Mouse (Mus musculus): ENCODE data around the gene Tm7sf2. TPM values are rescaled to one million over a fixed set of nuclear protein-coding genes. Genes with fewer than 3 reads are reported as not detected.
A peak's percentile ranks its signal among the peaks of the same experiment; 100 is the strongest.

Gene Tm7sf2
- polyA plus RNA-seq, 1 experiment from 2014 or later = 18.8 TPM

- DNase-seq (ENCODE audit: low spot score) = no peak
- Histone ChIP-seq H3K27me3 (ENCODE audit: insufficient read depth, poor library complexity, severe bottlenecking) (no peaks in the 10 kb centered on the region), H3K4me3 (peak overlapping the region; percentile 82), H3K27ac (peak overlapping the region; percentile 96), H3K9me3 (no peaks in the 10 kb centered on the region), H3K36me3 (peaks cover 15% of the 10 kb centered on the region), H3K4me1 (peaks cover 46% of the 10 kb centered on the region)
- WGBS = 76% methylated on average over 5 of the region's 5 CpGs
These were observed 5.8 kb downstream of the Tm7sf2 start for GRCm38 (mm10) chr19:6062418-6062817.

- peaks cover 42% of the 10 kb centered on the region for H3K4me1 ChIP-seq
- 2% methylated on average over 44 of the region's 44 CpGs for WGBS
These were observed 6.4 kb downstream of the Tm7sf2 start for GRCm38 (mm10) chr19:6061641-6062302.

GRCm38 (mm10) chr19:6061021-6061533 is 7.1 kb downstream of the Tm7sf2 start, which contains the start of gene Znhit2:
Gene Znhit2, plus strand, starts transcription at chr19:6061192.
- DNase-seq (ENCODE audit: low spot score) = peak; percentile 97
- WGBS = under 1% methylated on average over 58 of the region's 58 CpGs

More at GRCm38 (mm10) chr19:6061641-6062302, 6.4 kb downstream of the Tm7sf2 start:
- DNase-seq (ENCODE audit: low spot score) = peak; percentile 83
- H3K27ac ChIP-seq = peak overlapping the region; percentile 96
- H3K27me3 ChIP-seq (ENCODE audit: insufficient read depth, poor library complexity, severe bottlenecking) = no peaks in the 10 kb centered on the region
- H3K4me3 ChIP-seq = peak overlapping the region; percentile 82
- H3K36me3 ChIP-seq = peaks cover 15% of the 10 kb centered on the region
- H3K9me3 ChIP-seq = no peaks in the 10 kb centered on the region

DNA sequence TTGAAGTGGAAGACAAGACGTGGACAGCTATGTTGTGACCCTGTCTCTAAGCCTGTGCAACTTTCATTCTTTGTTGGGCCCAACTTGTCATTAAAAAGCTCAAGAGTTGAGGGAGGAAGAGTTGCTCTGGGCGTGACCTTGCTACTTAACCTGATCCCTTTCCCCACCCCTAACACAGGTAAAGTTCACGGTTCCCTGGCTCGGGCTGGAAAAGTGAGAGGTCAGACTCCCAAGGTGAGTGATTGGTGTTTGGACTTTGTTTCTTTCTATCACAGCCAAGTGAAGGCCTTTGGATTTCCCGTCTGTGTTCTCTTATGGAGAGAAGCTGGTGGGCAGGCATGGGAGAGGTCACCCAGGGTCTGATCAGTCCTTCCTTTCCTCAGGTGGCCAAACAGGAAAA is 9.2 kb downstream of the Tm7sf2 start:
- no peak for DNase-seq (ENCODE audit: low spot score)
- WGBS = 83% methylated on average over 5 of the region's 5 CpGs

More at GRCm38 (mm10) chr19:6061021-6061533, 7.1 kb downstream of the Tm7sf2 start, which contains the start of gene Znhit2:
- Histone ChIP-seq H3K36me3 (peaks cover 17% of the 10 kb centered on the region), H3K27ac (peak within 1 kb of the TSS; percentile 96), H3K9me3 (no peaks in the 10 kb centered on the region), H3K4me3 (peak within 1 kb of the TSS; percentile 82), H3K4me1 (peaks cover 42% of the 10 kb centered on the region), H3K27me3 (ENCODE audit: insufficient read depth, poor library complexity, severe bottlenecking) (no peaks in the 10 kb centered on the region)

DNA sequence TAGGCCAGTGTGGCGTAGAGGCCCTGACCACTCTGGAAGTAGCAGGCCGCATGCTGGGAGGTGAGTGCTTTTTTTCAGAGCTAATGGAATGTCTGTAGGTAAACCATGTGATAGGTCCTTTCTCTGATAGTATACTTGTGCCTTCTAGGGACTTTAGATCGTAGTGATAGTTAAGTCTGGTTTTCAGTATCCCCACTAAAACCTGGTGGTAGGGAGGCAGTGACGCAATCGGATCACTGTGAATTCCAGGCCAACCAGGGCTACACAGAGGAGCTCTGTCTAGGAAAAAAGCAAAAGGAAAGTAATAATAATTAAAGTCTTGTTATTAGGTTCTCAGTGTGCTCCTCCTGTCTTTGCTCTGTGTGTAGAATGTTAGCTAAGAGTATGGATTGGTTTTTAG is 9.7 kb downstream of the Tm7sf2 start:
- Histone ChIP-seq H3K27ac (peak overlapping the region; percentile 96), H3K4me1 (peaks cover 40% of the 10 kb centered on the region), H3K9me3 (no peaks in the 10 kb centered on the region), H3K27me3 (ENCODE audit: insufficient read depth, poor library complexity, severe bottlenecking) (no peaks in the 10 kb centered on the region), H3K4me3 (peak overlapping the region; percentile 91), H3K36me3 (peaks cover 43% of the 10 kb centered on the region)
- 28% methylated on average over 5 of the region's 5 CpGs for WGBS
- no peak for DNase-seq (ENCODE audit: low spot score)

More for the DNA sequence above, 9.2 kb downstream of the Tm7sf2 start:
- H3K27ac ChIP-seq = no peak overlapping the region
- peaks cover 38% of the 10 kb centered on the region for H3K36me3 ChIP-seq
- H3K27me3 ChIP-seq (ENCODE audit: insufficient read depth, poor library complexity, severe bottlenecking) = no peaks in the 10 kb centered on the region
- peak overlapping the region; percentile 91 for H3K4me3 ChIP-seq
- no peaks in the 10 kb centered on the region for H3K9me3 ChIP-seq
- H3K4me1 ChIP-seq = peaks cover 42% of the 10 kb centered on the region

DNA sequence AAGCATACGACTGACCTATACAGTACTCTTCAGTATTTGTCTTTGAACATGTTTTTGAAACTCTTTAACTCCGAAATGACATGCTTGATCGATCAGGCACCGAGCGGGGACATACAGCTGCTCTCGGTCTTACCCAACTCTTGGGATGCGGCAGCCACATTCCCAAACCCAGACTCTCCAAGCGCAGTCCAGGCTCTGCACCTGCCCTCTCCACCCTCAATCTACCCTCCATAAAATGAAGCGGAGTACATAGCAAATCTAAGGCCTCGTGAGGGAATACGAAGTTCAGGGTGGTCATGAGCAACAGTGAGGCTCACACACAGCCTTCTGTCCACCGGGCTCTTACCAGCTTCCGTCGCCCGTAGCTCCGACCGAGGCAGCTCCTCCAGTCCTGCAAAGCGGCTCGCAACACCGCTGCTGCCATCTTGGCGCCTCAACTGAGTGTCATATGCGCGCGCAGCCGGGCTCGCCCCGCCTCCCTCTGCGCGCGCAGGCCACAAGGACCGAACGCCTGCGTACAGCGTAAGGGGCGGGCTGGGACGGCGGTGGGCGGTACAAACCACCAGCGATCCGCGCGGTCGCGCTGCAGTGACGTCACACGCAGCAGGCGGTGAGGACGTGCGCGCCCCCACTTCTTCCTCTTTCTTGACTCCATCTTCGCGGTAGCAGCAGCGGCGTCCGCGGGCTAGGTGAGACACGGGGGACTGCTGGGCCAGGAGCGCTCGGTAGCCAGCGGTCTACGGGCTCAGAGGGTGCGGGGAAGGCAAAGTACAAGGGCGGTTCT is 10.7 kb downstream of the Tm7sf2 start, which contains the start of the genes Mrpl49 and Fau:
Gene Mrpl49, minus strand, starts transcription at position 473 of the 784 bp plus-strand sequence.
Gene Fau, plus strand, starts transcription at position 532 of the 784 bp plus-strand sequence.
- WGBS = under 1% methylated on average over 63 of the region's 63 CpGs
- H3K9me3 ChIP-seq = no peaks in the 10 kb centered on the region
- DNase-seq (ENCODE audit: low spot score) = peak; percentile 99
- peaks cover 53% of the 10 kb centered on the region for H3K36me3 ChIP-seq
- peak within 1 kb of the TSS; percentile 96 for H3K27ac ChIP-seq
- H3K27me3 ChIP-seq (ENCODE audit: insufficient read depth, poor library complexity, severe bottlenecking) = no peaks in the 10 kb centered on the region
- H3K4me1 ChIP-seq = peaks cover 31% of the 10 kb centered on the region
- H3K4me3 ChIP-seq = peak within 1 kb of the TSS; percentile 91

- Histone ChIP-seq H3K27me3 (ENCODE audit: insufficient read depth, poor library complexity, severe bottlenecking) (no peaks in the 10 kb centered on the region), H3K9me3 (no peaks in the 10 kb centered on the region), H3K27ac (0 out of 2 replicates have a peak overlapping the region, but pooled peaks have one; percentile 96), H3K4me1 (peaks cover 23% of the 10 kb centered on the region), H3K36me3 (peaks cover 61% of the 10 kb centered on the region), H3K4me3 (peak overlapping the region; percentile 91)
- 66% methylated on average over 4 of the region's 4 CpGs for WGBS
- no peak for DNase-seq (ENCODE audit: low spot score)
These were observed 11.5 kb downstream of the Tm7sf2 start for GRCm38 (mm10) chr19:6056696-6057095.

DNA sequence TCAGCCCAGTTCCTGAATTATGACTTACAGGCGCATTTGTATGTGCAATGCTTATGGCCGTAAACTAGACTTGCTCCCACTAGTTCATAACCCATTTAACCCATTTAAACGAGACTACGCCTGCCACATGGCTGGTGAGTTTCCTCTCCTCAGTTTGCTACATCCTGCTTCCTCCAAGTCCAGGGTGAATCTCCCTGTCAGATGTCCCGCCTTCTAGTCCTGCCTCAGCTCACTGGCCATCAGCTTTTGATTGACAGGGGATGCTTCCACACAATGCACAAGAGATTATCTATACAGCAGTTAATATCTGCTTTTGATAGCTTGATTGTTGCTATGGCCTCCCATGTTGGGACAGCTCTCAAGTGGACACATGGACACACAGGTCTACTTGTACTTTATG is 13.9 kb downstream of the Tm7sf2 start:
- Histone ChIP-seq H3K4me3 (no peak overlapping the region), H3K27me3 (ENCODE audit: insufficient read depth, poor library complexity, severe bottlenecking) (no peaks in the 10 kb centered on the region), H3K9me3 (no peaks in the 10 kb centered on the region), H3K4me1 (peaks cover 17% of the 10 kb centered on the region), H3K36me3 (peaks cover 78% of the 10 kb centered on the region), H3K27ac (no peak overlapping the region)
- 88% methylated on average over 5 of the region's 5 CpGs for WGBS
- no peak for DNase-seq (ENCODE audit: low spot score)

- DNase-seq (ENCODE audit: low spot score) = no peak
- no peaks in the 10 kb centered on the region for H3K9me3 ChIP-seq
- no peak overlapping the region for H3K27ac ChIP-seq
- H3K4me3 ChIP-seq = no peak overlapping the region
- peaks cover 82% of the 10 kb centered on the region for H3K36me3 ChIP-seq
- WGBS = 89% methylated on average over 7 of the region's 7 CpGs
- H3K27me3 ChIP-seq (ENCODE audit: insufficient read depth, poor library complexity, severe bottlenecking) = no peaks in the 10 kb centered on the region
- peaks cover 24% of the 10 kb centered on the region for H3K4me1 ChIP-seq
These were observed 15.7 kb downstream of the Tm7sf2 start for GRCm38 (mm10) chr19:6052516-6052915.

- H3K27ac ChIP-seq = no peak overlapping the region
- 77% methylated on average over 11 of the region's 11 CpGs for WGBS
- no peak for DNase-seq (ENCODE audit: low spot score)
- H3K9me3 ChIP-seq = no peaks in the 10 kb centered on the region
- H3K4me3 ChIP-seq = peak overlapping the region; percentile 86; the same call in 1 of the 2 replicates
- no peaks in the 10 kb centered on the region for H3K27me3 ChIP-seq (ENCODE audit: insufficient read depth, poor library complexity, severe bottlenecking)
- H3K4me1 ChIP-seq = peaks cover 22% of the 10 kb centered on the region
- peaks cover 58% of the 10 kb centered on the region for H3K36me3 ChIP-seq
These were observed 19.3 kb downstream of the Tm7sf2 start for GRCm38 (mm10) chr19:6048681-6049410.

DNA sequence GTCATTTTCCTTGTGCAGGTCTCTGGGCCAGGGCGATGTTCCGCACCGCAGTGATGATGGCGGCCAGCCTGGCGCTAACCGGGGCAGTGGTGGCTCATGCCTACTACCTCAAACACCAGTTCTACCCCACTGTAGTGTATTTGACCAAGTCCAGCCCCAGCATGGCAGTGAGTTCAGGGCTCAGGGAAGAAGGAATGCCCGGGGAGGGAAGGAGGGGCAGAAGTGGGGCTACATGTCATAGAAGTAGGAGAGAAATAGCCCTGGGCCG is 20.3 kb downstream of the Tm7sf2 start:
- peaks cover 48% of the 10 kb centered on the region for H3K36me3 ChIP-seq

GRCm38 (mm10) chr19:6047154-6047898 is 20.8 kb downstream of the Tm7sf2 start:
- Histone ChIP-seq H3K27me3 (ENCODE audit: insufficient read depth, poor library complexity, severe bottlenecking) (no peaks in the 10 kb centered on the region), H3K4me1 (peaks cover 22% of the 10 kb centered on the region), H3K27ac (peak overlapping the region; percentile 94), H3K9me3 (no peaks in the 10 kb centered on the region), H3K36me3 (peaks cover 43% of the 10 kb centered on the region), H3K4me3 (peak overlapping the region; percentile 86)
- no peak for DNase-seq (ENCODE audit: low spot score)
- WGBS = 2% methylated on average over 43 of the region's 44 CpGs

More for the DNA sequence above, 20.3 kb downstream of the Tm7sf2 start:
- no peak for DNase-seq (ENCODE audit: low spot score)
- peaks cover 22% of the 10 kb centered on the region for H3K4me1 ChIP-seq
- peak overlapping the region; percentile 86 for H3K4me3 ChIP-seq
- H3K9me3 ChIP-seq = no peaks in the 10 kb centered on the region
- 80% methylated on average over 8 of the region's 8 CpGs for WGBS
- no peaks in the 10 kb centered on the region for H3K27me3 ChIP-seq (ENCODE audit: insufficient read depth, poor library complexity, severe bottlenecking)
- H3K27ac ChIP-seq = peak overlapping the region; percentile 94

Data from heart, embryonic 10.5 days (tissue).